Comparison of ENCODE assay signal across 12 mouse cellular contexts in the genomic region with DNA sequence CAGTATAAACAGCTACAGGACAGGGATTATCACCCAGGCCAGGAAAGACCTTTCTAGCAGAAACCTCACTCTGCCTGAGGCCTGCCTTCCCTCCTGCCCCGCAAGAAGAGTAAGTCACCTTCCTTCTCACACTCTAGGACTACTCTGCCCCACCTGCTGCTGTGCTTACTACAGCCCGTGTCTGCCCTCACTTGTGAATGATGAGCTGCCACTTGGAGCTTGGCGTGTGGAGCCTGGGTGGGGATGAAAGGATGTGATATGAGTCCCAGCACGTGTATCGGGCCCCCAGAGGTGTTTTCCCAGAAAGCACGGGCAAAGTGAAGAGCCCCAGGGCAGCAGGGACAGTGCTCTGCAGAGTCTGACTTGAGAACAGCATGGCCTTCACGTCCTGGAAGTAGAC.
"Had no signal": no experiment of that assay in that cellular context is flagged by ENCODE, and none has a peak within 500 bp of the region (broad histone marks: within the 10 kb centered on the region; RNA-seq: fewer than 3 reads in every experiment).

No protein-coding gene starts in this region.

- ATAC-seq: midbrain, embryonic 15.5 days had no signal

- H3K27me3 ChIP-seq: kidney, embryonic 15.5 days; limb, embryonic 13.5 days; midbrain, embryonic 15.5 days; neural tube, embryonic 13.5 days had no signal

- DNase-seq: kidney, postnatal 14 days; left cerebral cortex, postnatal 4 days; lung, adult 18-20 months; retina, postnatal 1 day; right cerebral cortex, postnatal 4 days; spleen, adult 18-20 months; thymus, postnatal 36 days had no signal

- H3K27ac ChIP-seq: kidney, embryonic 15.5 days; limb, embryonic 13.5 days; liver, embryonic 14.5 days; midbrain, embryonic 15.5 days; neural tube, embryonic 13.5 days had no signal

- H3K9ac ChIP-seq: kidney, embryonic 15.5 days; limb, embryonic 13.5 days; liver, embryonic 14.5 days; midbrain, embryonic 15.5 days; neural tube, embryonic 13.5 days had no signal

- H3K4me3 ChIP-seq: kidney, embryonic 15.5 days; limb, embryonic 13.5 days; midbrain, embryonic 15.5 days; neural tube, embryonic 13.5 days had no signal

- H3K9me3 ChIP-seq: kidney, embryonic 15.5 days; limb, embryonic 13.5 days; midbrain, embryonic 15.5 days; neural tube, embryonic 13.5 days had no signal

- H3K4me2 ChIP-seq: kidney, embryonic 15.5 days; limb, embryonic 13.5 days; midbrain, embryonic 15.5 days; neural tube, embryonic 13.5 days had no signal

- H3K36me3 ChIP-seq: midbrain, embryonic 15.5 days had no signal
